Mouse (Mus musculus) bone marrow, adult 2 months (tissue): ENCODE data around the gene Kcnab1. TPM values are rescaled to one million over a fixed set of nuclear protein-coding genes. Genes with fewer than 3 reads are reported as not detected.

Experiments
- H3K27ac ChIP-seq: fragments of 200-500 bp; 2 replicates; pipeline ENCODE4 v1.5.1; 2012; ENCODE audit warnings: low read depth, mild to moderate bottlenecking, control low read depth, inconsistent platforms, low read length; ENCODE audit not compliant: control insufficient read depth, poor library complexity, insufficient read depth
- H3K4me1 ChIP-seq: fragments of 200-500 bp; 2 replicates; pipeline ENCODE4 v1.6.1; 2011; ENCODE audit warnings: low read length; ENCODE audit not compliant: control insufficient read depth, insufficient read depth
- H3K4me3 ChIP-seq: fragments of 200-500 bp; replicated peaks from 2 replicates; pipeline ENCODE3; 2011; ENCODE audit warnings: mild to moderate bottlenecking, low read depth, low read length, control low read depth; ENCODE audit not compliant: control insufficient read depth
- CTCF ChIP-seq: fragments of 200-500 bp; IDR thresholded peaks from 2 replicates; pipeline ENCODE4 v1.5.1; 2011; ENCODE audit warnings: low read length, control low read depth; ENCODE audit not compliant: control insufficient read depth, insufficient read depth
- POLR2A ChIP-seq: fragments of 200-500 bp; IDR thresholded peaks from 2 replicates; pipeline ENCODE4 v1.6.1; 2011; ENCODE audit warnings: low read depth, mild to moderate bottlenecking, control low read depth, low read length, borderline replicate concordance; ENCODE audit not compliant: control insufficient read depth
- WGBS: fragments of 180-500 bp; shearing (Covaris S2); methylation state at CpG from one replicate; pipeline ENCODE4 v1.1.7; 2018; 5-methylcytosine and 5-hydroxymethylcytosine counted together
- polyA plus RNA-seq: library from polyadenylated mRNA; stranded (reverse); fragments of >200 nt; gene quantifications from 2 replicates; pipeline ENCODE4 v1.2.4, GENCODE M21; 2011; ENCODE audit warnings: low replicate concordance; ENCODE audit not compliant: missing spikeins, insufficient read depth, insufficient read length

Kcnab1 gene
- polyA plus RNA-seq, 1 experiment = 2.2 TPM

- H3K4me1 ChIP-seq = no peaks in the 10 kb centered on the region
- 77% methylated on average over 10 of the region's 10 CpGs for WGBS
- H3K4me3 ChIP-seq = no peak overlapping the region
- H3K27ac ChIP-seq = no peak overlapping the region
- TF ChIP-seq CTCF (no peak), POLR2A (no peak)
These were observed 228.8 kb downstream of the Kcnab1 start for GRCm38 (mm10) chr3:65337835-65338464.

GRCm38 (mm10) chr3:65340173-65340951 is 231.2 kb downstream of the Kcnab1 start:
- Histone ChIP-seq H3K27ac (no peak overlapping the region), H3K4me3 (no peak overlapping the region), H3K4me1 (no peaks in the 10 kb centered on the region)
- no peak for TF ChIP-seq CTCF
- TF ChIP-seq POLR2A = no peak
- WGBS = 79% methylated on average over 5 of the region's 5 CpGs

DNA sequence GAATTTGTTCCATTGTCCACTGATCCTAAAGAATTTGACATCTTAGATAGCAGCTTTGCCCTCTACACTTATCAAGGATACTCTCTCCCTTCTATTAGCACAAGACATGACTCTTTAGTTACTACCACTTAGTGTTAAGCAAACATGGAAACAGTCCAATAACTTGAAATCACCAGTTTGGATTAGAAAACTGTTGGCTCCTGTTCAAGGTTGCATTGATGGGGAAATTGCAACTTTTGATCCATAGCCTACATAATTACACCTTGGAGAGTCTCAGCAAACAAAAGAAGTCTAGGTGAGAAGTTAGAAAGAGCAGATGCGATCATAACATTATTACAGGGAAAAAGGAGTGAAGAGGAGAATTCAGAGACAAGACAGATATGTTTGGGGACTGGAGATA is 237.0 kb downstream of the Kcnab1 start:
- TF ChIP-seq POLR2A = no peak
- TF ChIP-seq CTCF = no peak
- no peaks in the 10 kb centered on the region for H3K4me1 ChIP-seq
- no peak overlapping the region for H3K4me3 ChIP-seq
- H3K27ac ChIP-seq = no peak overlapping the region
- WGBS = 92% methylated on average over 1 of the region's 1 CpGs

GRCm38 (mm10) chr3:65352278-65353127 is 243.3 kb downstream of the Kcnab1 start:
- TF ChIP-seq CTCF (no peak), POLR2A (no peak)
- Histone ChIP-seq H3K4me1 (no peaks in the 10 kb centered on the region), H3K4me3 (no peak overlapping the region), H3K27ac (no peak overlapping the region)
- WGBS = 34% methylated on average over 4 of the region's 4 CpGs

- H3K4me3 ChIP-seq = no peak overlapping the region
- H3K27ac ChIP-seq = no peak overlapping the region
- H3K4me1 ChIP-seq = no peaks in the 10 kb centered on the region
- TF ChIP-seq CTCF (no peak), POLR2A (no peak)
- 48% methylated on average over 10 of the region's 10 CpGs for WGBS
These were observed 244.3 kb downstream of the Kcnab1 start for GRCm38 (mm10) chr3:65353263-65354037.

- Histone ChIP-seq H3K4me3 (no peak overlapping the region), H3K4me1 (no peaks in the 10 kb centered on the region), H3K27ac (no peak overlapping the region)
- whole genome bisulfite sequencing = 76% methylated on average over 6 of the region's 6 CpGs
- TF ChIP-seq CTCF (no peak), POLR2A (no peak)
These were observed 246.3 kb downstream of the Kcnab1 start for GRCm38 (mm10) chr3:65355479-65355878.

- 75% methylated on average over 2 of the region's 2 CpGs for WGBS
- Histone ChIP-seq H3K4me1 (no peaks in the 10 kb centered on the region), H3K4me3 (no peak overlapping the region), H3K27ac (no peak overlapping the region)
- TF ChIP-seq CTCF (no peak), POLR2A (no peak)
These were observed 249.1 kb downstream of the Kcnab1 start for GRCm38 (mm10) chr3:65358275-65358674.

DNA sequence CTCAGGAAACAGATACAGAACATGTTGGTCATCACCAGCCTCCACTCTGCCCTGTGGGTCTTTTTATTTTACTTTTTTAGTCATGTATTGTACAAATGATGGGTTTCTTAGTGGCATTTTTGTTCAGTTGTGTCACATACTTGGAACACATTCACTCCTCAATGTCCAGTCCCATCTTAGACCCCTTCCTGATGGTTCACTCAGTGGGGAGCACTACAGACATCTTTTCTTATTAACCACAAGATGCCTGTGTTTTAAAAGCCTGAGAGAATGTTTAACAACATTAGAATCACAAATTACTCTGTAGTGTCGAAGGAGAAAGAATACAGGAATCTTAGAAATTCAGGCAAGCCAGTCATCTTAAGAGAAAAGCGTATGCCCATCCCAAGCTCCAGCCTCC is 249.7 kb downstream of the Kcnab1 start:
- H3K4me3 ChIP-seq = no peak overlapping the region
- H3K27ac ChIP-seq = no peak overlapping the region
- 75% methylated on average over 2 of the region's 2 CpGs for WGBS
- no peak for TF ChIP-seq POLR2A
- TF ChIP-seq CTCF = no peak
- no peaks in the 10 kb centered on the region for H3K4me1 ChIP-seq
